Mouse (Mus musculus): ENCODE measurements around the gene Lyst. TPM values are rescaled to one million over a fixed set of nuclear protein-coding genes. Genes with fewer than 3 reads are reported as not detected.
"Not testable (repeated sequence)": the region's sequence is repeated elsewhere in the genome, so short reads cannot be mapped to it uniquely, and the experiment has no call there.

Lyst gene
- polyA plus RNA-seq (2014; fragmentation: Nextera tagmentation; extraction: Ambion mirVana) = 4.6 and 4.9 TPM in 2 replicates

- H3K27ac ChIP-seq (replicated peaks in 1 of 2; ENCODE audit: control insufficient read depth in 1 of 2, insufficient read depth in 1 of 2, low read depth in 2 of 2, low read length in 2 of 2) = peak within 1 kb of the TSS; percentile 64 to 83; a peak in 3 of 4 replicates
- under 1% methylated on average over 87 of the region's 88 CpGs for WGBS
- H3K9me3 ChIP-seq (ENCODE audit: control insufficient read depth, low read length) = no peaks in the 10 kb centered on the region
- H3K27me3 ChIP-seq (ENCODE audit: control insufficient read depth, insufficient read depth, low read length) = no peaks in the 10 kb centered on the region
- H3K4me2 ChIP-seq (ENCODE audit: low read length) = peak within 1 kb of the TSS; percentile 84
- ATAC-seq (ENCODE audit: insufficient number of reproducible peaks, insufficient read depth, low FRiP score, low read depth) = peak; percentile 98
- H3K4me3 ChIP-seq (ENCODE audit: control insufficient read depth in 1 of 2, insufficient read depth in 1 of 2, low read depth in 1 of 2, low read length in 2 of 2) = peak within 1 kb of the TSS; percentile 79 to 82
- H3K4me1 ChIP-seq (ENCODE audit: control insufficient read depth in 2 of 2, insufficient read depth in 2 of 2, low read length in 2 of 2) = peaks cover 0 to 4% of the 10 kb centered on the region in 2 experiments; a peak in 1 of 4 replicates
- H3K9ac ChIP-seq (ENCODE audit: low read length) = peak within 1 kb of the TSS; percentile 84
- H3K36me3 ChIP-seq (ENCODE audit: control insufficient read depth, insufficient read depth, low read length) = no peaks in the 10 kb centered on the region
Observed at GRCm38 (mm10) chr13:13590048-13591011, at the start of gene Lyst. TSS of gene Lyst (plus strand) at chr13:13590397.

GRCm38 (mm10) chr13:13543073-13543472, 47.1 kb upstream of the Lyst start:
- H3K4me3 ChIP-seq (ENCODE audit: control insufficient read depth in 1 of 2, insufficient read depth in 1 of 2, low read depth in 1 of 2, low read length in 2 of 2); H3K27me3 ChIP-seq (ENCODE audit: control insufficient read depth, insufficient read depth, low read length); H3K9ac ChIP-seq (ENCODE audit: low read length); H3K27ac ChIP-seq (replicated peaks in 1 of 2; ENCODE audit: control insufficient read depth in 1 of 2, insufficient read depth in 1 of 2, low read depth in 2 of 2, low read length in 2 of 2); ATAC-seq (ENCODE audit: insufficient number of reproducible peaks, insufficient read depth, low FRiP score, low read depth); H3K4me2 ChIP-seq (ENCODE audit: low read length); H3K4me1 ChIP-seq (ENCODE audit: control insufficient read depth in 2 of 2, insufficient read depth in 2 of 2, low read length in 2 of 2); H3K36me3 ChIP-seq (ENCODE audit: control insufficient read depth, insufficient read depth, low read length); H3K9me3 ChIP-seq (ENCODE audit: control insufficient read depth, low read length): not testable (repeated sequence)
- WGBS = 87% methylated on average over 10 of the region's 10 CpGs

- no peak overlapping the region for H3K4me2 ChIP-seq (ENCODE audit: low read length)
- 44% methylated on average over 3 of the region's 3 CpGs for WGBS
- no peak overlapping the region for H3K4me3 ChIP-seq (ENCODE audit: control insufficient read depth in 1 of 2, insufficient read depth in 1 of 2, low read depth in 1 of 2, low read length in 2 of 2)
- H3K27me3 ChIP-seq (ENCODE audit: control insufficient read depth, insufficient read depth, low read length) = no peaks in the 10 kb centered on the region
- no peaks in the 10 kb centered on the region for H3K36me3 ChIP-seq (ENCODE audit: control insufficient read depth, insufficient read depth, low read length)
- no peak overlapping the region for H3K9ac ChIP-seq (ENCODE audit: low read length)
- ATAC-seq (ENCODE audit: insufficient number of reproducible peaks, insufficient read depth, low FRiP score, low read depth) = no peak
- peaks cover 3 to 12% of the 10 kb centered on the region in 2 experiments; a peak in 2 of 4 replicates for H3K4me1 ChIP-seq (ENCODE audit: control insufficient read depth in 2 of 2, insufficient read depth in 2 of 2, low read length in 2 of 2)
- H3K9me3 ChIP-seq (ENCODE audit: control insufficient read depth, low read length) = no peaks in the 10 kb centered on the region
- no peak overlapping the region for H3K27ac ChIP-seq (replicated peaks in 1 of 2; ENCODE audit: control insufficient read depth in 1 of 2, insufficient read depth in 1 of 2, low read depth in 2 of 2, low read length in 2 of 2)
Observed at GRCm38 (mm10) chr13:13546792-13547191, 43.4 kb upstream of the Lyst start.

- H3K36me3 ChIP-seq (ENCODE audit: control insufficient read depth, insufficient read depth, low read length) = no peaks in the 10 kb centered on the region
- H3K4me2 ChIP-seq (ENCODE audit: low read length) = no peak overlapping the region
- no peak overlapping the region for H3K9ac ChIP-seq (ENCODE audit: low read length)
- WGBS = 92% methylated on average over 4 of the region's 4 CpGs
- H3K4me1 ChIP-seq (ENCODE audit: control insufficient read depth in 2 of 2, insufficient read depth in 2 of 2, low read length in 2 of 2) = peaks cover 3 to 12% of the 10 kb centered on the region in 2 experiments; a peak in 2 of 4 replicates
- no peak for ATAC-seq (ENCODE audit: insufficient number of reproducible peaks, insufficient read depth, low FRiP score, low read depth)
- no peaks in the 10 kb centered on the region for H3K9me3 ChIP-seq (ENCODE audit: control insufficient read depth, low read length)
- no peak overlapping the region for H3K27ac ChIP-seq (replicated peaks in 1 of 2; ENCODE audit: control insufficient read depth in 1 of 2, insufficient read depth in 1 of 2, low read depth in 2 of 2, low read length in 2 of 2)
- no peaks in the 10 kb centered on the region for H3K27me3 ChIP-seq (ENCODE audit: control insufficient read depth, insufficient read depth, low read length)
- H3K4me3 ChIP-seq (ENCODE audit: control insufficient read depth in 1 of 2, insufficient read depth in 1 of 2, low read depth in 1 of 2, low read length in 2 of 2) = no peak overlapping the region
Observed at GRCm38 (mm10) chr13:13547889-13548288, 42.3 kb upstream of the Lyst start.

GRCm38 (mm10) chr13:13548431-13549190, 41.6 kb upstream of the Lyst start:
- no peak overlapping the region for H3K4me2 ChIP-seq (ENCODE audit: low read length)
- no peak for ATAC-seq (ENCODE audit: insufficient number of reproducible peaks, insufficient read depth, low FRiP score, low read depth)
- no peaks in the 10 kb centered on the region for H3K9me3 ChIP-seq (ENCODE audit: control insufficient read depth, low read length)
- 78% methylated on average over 6 of the region's 6 CpGs for WGBS
- H3K27ac ChIP-seq (replicated peaks in 1 of 2; ENCODE audit: control insufficient read depth in 1 of 2, insufficient read depth in 1 of 2, low read depth in 2 of 2, low read length in 2 of 2) = no peak overlapping the region
- H3K36me3 ChIP-seq (ENCODE audit: control insufficient read depth, insufficient read depth, low read length) = no peaks in the 10 kb centered on the region
- H3K4me3 ChIP-seq (ENCODE audit: control insufficient read depth in 1 of 2, insufficient read depth in 1 of 2, low read depth in 1 of 2, low read length in 2 of 2) = no peak overlapping the region
- H3K9ac ChIP-seq (ENCODE audit: low read length) = no peak overlapping the region
- peaks cover 3 to 12% of the 10 kb centered on the region in 2 experiments; a peak in 2 of 4 replicates for H3K4me1 ChIP-seq (ENCODE audit: control insufficient read depth in 2 of 2, insufficient read depth in 2 of 2, low read length in 2 of 2)
- H3K27me3 ChIP-seq (ENCODE audit: control insufficient read depth, insufficient read depth, low read length) = no peaks in the 10 kb centered on the region

GRCm38 (mm10) chr13:13549687-13550660, 40.2 kb upstream of the Lyst start:
- WGBS = 56% methylated on average over 9 of the region's 9 CpGs
- Histone ChIP-seq H3K4me1 (ENCODE audit: control insufficient read depth in 2 of 2, insufficient read depth in 2 of 2, low read length in 2 of 2) (peaks cover 3 to 12% of the 10 kb centered on the region in 2 experiments; a peak in 2 of 4 replicates), H3K4me3 (ENCODE audit: control insufficient read depth in 1 of 2, insufficient read depth in 1 of 2, low read depth in 1 of 2, low read length in 2 of 2) (no peak overlapping the region), H3K9ac (ENCODE audit: low read length) (no peak overlapping the region), H3K36me3 (ENCODE audit: control insufficient read depth, insufficient read depth, low read length) (no peaks in the 10 kb centered on the region), H3K27me3 (ENCODE audit: control insufficient read depth, insufficient read depth, low read length) (no peaks in the 10 kb centered on the region), H3K27ac (replicated peaks in 1 of 2; ENCODE audit: control insufficient read depth in 1 of 2, insufficient read depth in 1 of 2, low read depth in 2 of 2, low read length in 2 of 2) (0 out of 4 replicates have a peak overlapping the region, but pooled peaks of 1 of the 2 experiments have one; percentile 6), H3K4me2 (ENCODE audit: low read length) (no peak overlapping the region), H3K9me3 (ENCODE audit: control insufficient read depth, low read length) (no peaks in the 10 kb centered on the region)
- no peak for ATAC-seq (ENCODE audit: insufficient number of reproducible peaks, insufficient read depth, low FRiP score, low read depth)
